Mouse (Mus musculus): Measurements from ENCODE around the gene Elfn2.

DNA sequence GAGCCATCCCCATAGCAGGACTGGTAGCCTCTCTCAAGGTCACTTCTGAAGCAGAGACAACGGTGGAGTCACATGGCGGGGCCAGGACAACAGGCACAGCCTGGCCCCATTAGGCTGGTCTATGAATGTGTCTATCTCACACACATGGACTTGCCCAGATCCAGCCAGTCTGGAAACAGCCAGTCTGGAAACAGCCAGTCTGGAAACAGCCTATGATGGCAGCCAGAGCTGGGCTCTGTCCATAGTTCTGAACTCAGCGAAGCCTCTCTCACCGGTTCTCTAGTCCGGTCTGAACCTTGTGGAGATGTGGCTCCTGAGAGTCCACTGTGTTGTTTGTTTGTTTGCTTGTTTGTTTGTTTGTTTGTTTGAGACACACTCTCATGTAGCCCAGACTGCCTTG lies 31.3 kb upstream of the Elfn2 start:
- TF ChIP-seq CTCF (IDR thresholded peaks at IDR 0.05; ENCODE audit: low read depth): no peak
- TF ChIP-seq EP300 (optimal IDR thresholded peaks at IDR 0.05): no peak
